9 mouse cellular contexts compared by ENCODE assay signal in genomic region chr5:36226296-36226695, GRCm38 (mm10). TPM values are rescaled to one million over a fixed set of nuclear protein-coding genes. Genes with fewer than 3 reads are reported as not detected.
DNase-seq lines count a peak whose midpoint lies in the region; ATAC-seq and TF ChIP-seq lines count a peak whose summit lies in the region.
"Had no signal": no experiment of that assay in that cellular context is flagged by ENCODE, and none has a peak within 500 bp of the region (broad histone marks: within the 10 kb centered on the region; RNA-seq: fewer than 3 reads in every experiment).

No protein-coding gene starts in this region.

- ATAC-seq in midbrain, embryonic 11.5 days (ENCODE audit: low FRiP score), result no peak
- ATAC-seq in stomach, embryonic 16.5 days (ENCODE audit: insufficient read depth, low FRiP score), result peak; percentile 80
- no peak for ATAC-seq in liver, embryonic 12.5 days

- intact Hi-C loops in gastrocnemius, postnatal 14 days (cut with DNase I; ENCODE audit: low total_unique reads), result loop anchor here (10.0 kb wide), 2 partner anchors 81 to 191 kb away; no protein-coding TSS in a partner anchor
- intact Hi-C loops in left cerebral cortex, adult 2 months (cut with DNase I), result loop anchor here (1.0 kb wide), 1 partner anchor 170 kb away; no protein-coding TSS in a partner anchor

- TF ChIP-seq CTCF in left cerebral cortex, adult 2 months (IDR thresholded peaks at IDR 0.05), result no peak

- H3K27me3 ChIP-seq in midbrain, embryonic 10.5 days (ENCODE audit: low read depth, poor library complexity, severe bottlenecking), result no peaks in the 10 kb centered on the region
- H3K27me3 ChIP-seq in midbrain, embryonic 11.5 days (ENCODE audit: control insufficient read depth, insufficient read depth, low read length), result no peaks in the 10 kb centered on the region
- no peaks in the 10 kb centered on the region for H3K27me3 ChIP-seq in stomach, embryonic 16.5 days (ENCODE audit: control insufficient read depth, insufficient read depth, low read length)
- H3K27me3 ChIP-seq in liver, embryonic 12.5 days (replicated peaks), result no peaks in the 10 kb centered on the region

- peak; percentile 31 for DNase-seq in gastrocnemius, postnatal 14 days
- no peak for DNase-seq in gastrocnemius, adult 18-20 months (ENCODE audit: low spot score)
- no peak for DNase-seq in midbrain, embryonic 10.5 days (ENCODE audit: low spot score)
- no peak for DNase-seq in midbrain, embryonic 11.5 days (ENCODE audit: low spot score, missing footprints)
- DNase-seq in left cerebral cortex, adult 2 months (ENCODE audit: extremely low spot score in 1 of 2, low spot score in 2 of 2), result peak; percentile 58 to 65
- DNase-seq in thymus, postnatal 10 days (ENCODE audit: low spot score in 2 of 2), result no peak
- DNase-seq: cerebellum, adult 18-20 months had no signal

- H3K9ac ChIP-seq in midbrain, embryonic 11.5 days (ENCODE audit: low read length), result no peak overlapping the region
- peak overlapping the region; percentile 51 for H3K9ac ChIP-seq in stomach, embryonic 16.5 days (ENCODE audit: low read length)
- H3K9ac ChIP-seq in liver, embryonic 12.5 days, result no peak overlapping the region

- H3K9me3 ChIP-seq in midbrain, embryonic 10.5 days (replicated peaks), result no peaks in the 10 kb centered on the region
- H3K9me3 ChIP-seq in midbrain, embryonic 11.5 days (ENCODE audit: control insufficient read depth, low read length), result no peaks in the 10 kb centered on the region
- H3K9me3 ChIP-seq in stomach, embryonic 16.5 days (replicated peaks; ENCODE audit: control insufficient read depth, low read length), result no peaks in the 10 kb centered on the region
- no peaks in the 10 kb centered on the region for H3K9me3 ChIP-seq in liver, embryonic 12.5 days (replicated peaks)

- H3K4me2 ChIP-seq in midbrain, embryonic 11.5 days, result no peak overlapping the region
- no peak overlapping the region for H3K4me2 ChIP-seq in stomach, embryonic 16.5 days (ENCODE audit: low read depth, low read length)
- H3K4me2 ChIP-seq in liver, embryonic 12.5 days, result no peak overlapping the region

- peaks cover 79% of the 10 kb centered on the region for H3K4me1 ChIP-seq in midbrain, embryonic 10.5 days
- peaks cover 42% of the 10 kb centered on the region for H3K4me1 ChIP-seq in midbrain, embryonic 11.5 days (ENCODE audit: control insufficient read depth, insufficient read depth, low read length)
- peaks cover 16% of the 10 kb centered on the region for H3K4me1 ChIP-seq in stomach, embryonic 16.5 days (ENCODE audit: control insufficient read depth, insufficient read depth, low read length)
- no peaks in the 10 kb centered on the region for H3K4me1 ChIP-seq in liver, embryonic 12.5 days

- no peaks in the 10 kb centered on the region for H3K36me3 ChIP-seq in midbrain, embryonic 10.5 days
- H3K36me3 ChIP-seq in midbrain, embryonic 11.5 days (ENCODE audit: control insufficient read depth, insufficient read depth, low read length), result no peaks in the 10 kb centered on the region
- H3K36me3 ChIP-seq in stomach, embryonic 16.5 days (ENCODE audit: control insufficient read depth, insufficient read depth, low read length), result no peaks in the 10 kb centered on the region
- no peaks in the 10 kb centered on the region for H3K36me3 ChIP-seq in liver, embryonic 12.5 days

- peak overlapping the region; percentile 76 for H3K27ac ChIP-seq in midbrain, embryonic 10.5 days (replicated peaks)
- H3K27ac ChIP-seq in midbrain, embryonic 11.5 days (ENCODE audit: low read depth, low read length), result no peak overlapping the region
- H3K27ac ChIP-seq in left cerebral cortex, adult 2 months, result peak overlapping the region; percentile 69
- H3K27ac ChIP-seq in stomach, embryonic 16.5 days (ENCODE audit: low read length), result peak overlapping the region; percentile 84
- H3K27ac ChIP-seq in liver, embryonic 12.5 days, result no peak overlapping the region

- 83% methylated on average over 11 of the region's 11 CpGs for WGBS in midbrain, embryonic 10.5 days
- 80% methylated on average over 11 of the region's 11 CpGs for WGBS in midbrain, embryonic 11.5 days
- WGBS in stomach, embryonic 16.5 days, result 44% methylated on average over 11 of the region's 11 CpGs
- 56% methylated on average over 11 of the region's 11 CpGs for WGBS in liver, embryonic 12.5 days (ENCODE audit: insufficient replicate concordance)

- H3K4me3 ChIP-seq in midbrain, embryonic 10.5 days, result no peak overlapping the region
- no peak overlapping the region for H3K4me3 ChIP-seq in midbrain, embryonic 11.5 days (ENCODE audit: low read depth, low read length)
- H3K4me3 ChIP-seq in left cerebral cortex, adult 2 months, result no peak overlapping the region
- H3K4me3 ChIP-seq in stomach, embryonic 16.5 days (replicated peaks; ENCODE audit: low read length), result no peak overlapping the region
- no peak overlapping the region for H3K4me3 ChIP-seq in liver, embryonic 12.5 days

RNA-seq across cellular contexts. Expression of gene Psapl1, which starts 22.5 kb away (rescaled TPM):
- total RNA-seq in gastrocnemius, postnatal 14 days (2021), result not detected
- total RNA-seq in gastrocnemius, adult 18-20 months (2021), result under 1 TPM in 1 of 2 experiments, not detected in 1; 0.09 TPM
- not detected in 2 replicates for polyA plus RNA-seq in midbrain, embryonic 10.5 days (2016; fragmentation: Nextera tagmentation; extraction: Ambion mirVana)
- 0.16 TPM in 1 of 2 replicates, not detected in the other for polyA plus RNA-seq in midbrain, embryonic 11.5 days (2014; fragmentation: Nextera tagmentation; extraction: Ambion mirVana)
- not detected for total RNA-seq in left cerebral cortex, adult 2 months (2021)
- polyA plus RNA-seq in stomach, embryonic 16.5 days (2015; fragmentation: Nextera tagmentation; extraction: Ambion mirVana), result 42.0 and 64.4 TPM in 2 replicates
- polyA plus RNA-seq in liver, embryonic 12.5 days (2016; fragmentation: Nextera tagmentation; extraction: Ambion mirVana), result not detected in 2 replicates

Comparison
In these comparisons a context has a peak if more than half of its experiments do, and no peak if none do; other contexts are left out.
1. DNase-seq: peak in gastrocnemius, postnatal 14 days (single experiment) and left cerebral cortex, adult 2 months (2 of 2); none in gastrocnemius, adult 18-20 months (single experiment), midbrain, embryonic 10.5 days (single experiment), midbrain, embryonic 11.5 days (single experiment) and thymus, postnatal 10 days (0 of 2).
2. H3K27ac ChIP-seq: peak in midbrain, embryonic 10.5 days (single experiment), left cerebral cortex, adult 2 months (single experiment) and stomach, embryonic 16.5 days (single experiment); none in midbrain, embryonic 11.5 days (single experiment) and liver, embryonic 12.5 days (single experiment).
3. RNA of gene Psapl1, which starts 22.5 kb away (polyA plus RNA-seq): 42.0 to 64.4 TPM in stomach, embryonic 16.5 days; 0.16 TPM in midbrain, embryonic 11.5 days, not detected in midbrain, embryonic 10.5 days and not detected in liver, embryonic 12.5 days; every median in the first group is over 10 times any median in the second.